Mouse (Mus musculus) hindbrain, embryonic 11.5 days (tissue): Measurements from ENCODE around the gene Krtcap2. TPM values are rescaled to one million over a fixed set of nuclear protein-coding genes. Genes with fewer than 3 reads are reported as not detected.

Source experiments
- ATAC-seq: fragments of 200-750 bp; cut with Nextera tagmentation; 2 replicates; pipeline ENCODE4 v1.8.0; 2017; ENCODE audit warnings: mild to moderate bottlenecking, moderate TSS enrichment, moderate library complexity; ENCODE audit not compliant: low FRiP score
- DNase-seq: peaks from one replicate; pipeline ENCODE4 v3.0.0-alpha.2; 2015; ENCODE audit warnings: low spot score
- H3K27ac ChIP-seq: fragments of 300-500 bp; sonication (generic); 2 replicates; pipeline ENCODE4 v1.5.1; 2014; ENCODE audit warnings: mild to moderate bottlenecking, low read depth, low read length
- H3K27me3 ChIP-seq: fragments of 300-500 bp; sonication (generic); 2 replicates; pipeline ENCODE4 v1.6.1; 2014; ENCODE audit warnings: mild to moderate bottlenecking, low read length, moderate library complexity, mixed read lengths; ENCODE audit not compliant: control insufficient read depth, insufficient read depth
- H3K36me3 ChIP-seq: fragments of 300-500 bp; sonication (generic); 2 replicates; pipeline ENCODE4 v1.6.1; 2014; ENCODE audit warnings: mild to moderate bottlenecking, low read length, moderate library complexity, mixed read lengths; ENCODE audit not compliant: control insufficient read depth, insufficient read depth
- H3K4me1 ChIP-seq: fragments of 300-500 bp; sonication (generic); replicated peaks from 2 replicates; pipeline ENCODE4 v1.6.1; 2014; ENCODE audit warnings: low read length, mixed read lengths; ENCODE audit not compliant: control insufficient read depth, insufficient read depth
- H3K4me2 ChIP-seq: fragments of 300-500 bp; sonication (generic); replicated peaks from 2 replicates; pipeline ENCODE4 v1.6.1; 2014; ENCODE audit warnings: mild to moderate bottlenecking, low read depth, low read length
- H3K4me3 ChIP-seq: fragments of 300-500 bp; sonication (generic); 2 replicates; pipeline ENCODE4 v1.5.1; 2014; ENCODE audit warnings: low read depth, low read length
- H3K9ac ChIP-seq: fragments of 300-500 bp; sonication (generic); 2 replicates; pipeline ENCODE4 v1.6.1; 2014; ENCODE audit warnings: low read depth, low read length
- H3K9me3 ChIP-seq: fragments of 300-500 bp; sonication (generic); 2 replicates; pipeline ENCODE4 v1.6.1; 2016; ENCODE audit warnings: low read length; ENCODE audit not compliant: control insufficient read depth
- WGBS: fragments of 180-500 bp; shearing (Covaris S2); extraction: QIAGEN DNeasy Blood & Tissue Kit; methylation state at CpG from one replicate; pipeline ENCODE4 v1.1.7; 2014; 5-methylcytosine and 5-hydroxymethylcytosine counted together
- polyA plus RNA-seq: library from polyadenylated mRNA; unstranded; fragments of >200 nt; fragmentation: Nextera tagmentation; extraction: Ambion mirVana; gene quantifications from 2 replicates; pipeline ENCODE4 v1.2.1, GENCODE M21; 2014

The Krtcap2 gene
- polyA plus RNA-seq, 1 experiment from 2014 or later, result 289 TPM

DNA sequence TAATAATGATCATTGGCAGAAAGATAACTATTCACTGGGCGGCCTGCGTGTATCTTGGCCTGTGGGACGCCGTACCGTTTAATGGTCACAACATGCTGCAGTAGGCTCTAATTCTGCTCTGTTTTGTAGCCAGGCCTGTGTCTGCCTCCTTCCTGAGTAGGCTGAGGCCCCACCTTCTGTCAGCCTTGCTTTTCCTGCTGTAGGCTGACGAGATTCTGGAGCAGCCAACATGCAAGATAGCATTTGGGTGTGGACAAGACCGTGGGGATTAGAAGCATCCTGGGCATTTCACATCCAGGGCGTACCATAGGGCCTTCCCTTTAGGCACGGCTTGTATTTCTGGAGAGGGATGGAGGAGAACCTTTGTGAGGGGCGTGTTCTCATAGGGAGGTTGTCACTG is 16.7 kb downstream of the Krtcap2 start:
- no peaks in the 10 kb centered on the region for H3K27me3 ChIP-seq
- H3K27ac ChIP-seq, result no peak overlapping the region
- no peaks in the 10 kb centered on the region for H3K9me3 ChIP-seq
- no peak overlapping the region for H3K4me3 ChIP-seq
- H3K4me2 ChIP-seq, result no peak overlapping the region
- H3K36me3 ChIP-seq, result no peaks in the 10 kb centered on the region
- WGBS, result 71% methylated on average over 10 of the region's 10 CpGs
- ATAC-seq (no peak), DNase-seq (no peak)
- H3K4me1 ChIP-seq, result no peaks in the 10 kb centered on the region
- H3K9ac ChIP-seq, result no peak overlapping the region

- DNase-seq, result peak; percentile 89
- Histone ChIP-seq H3K4me1 (0 out of 2 replicates have a peak, but pooled peaks cover 6% of the 10 kb centered on the region), H3K27me3 (no peaks in the 10 kb centered on the region), H3K4me3 (peak overlapping the region; percentile 70), H3K9me3 (no peaks in the 10 kb centered on the region), H3K9ac (peak overlapping the region; percentile 87), H3K36me3 (no peaks in the 10 kb centered on the region), H3K4me2 (peak overlapping the region; percentile 91), H3K27ac (peak overlapping the region; percentile 48; the same call in 1 of the 2 replicates)
- ATAC-seq, result peak; percentile 85
- under 1% methylated on average over 20 of the region's 20 CpGs for WGBS
Observed at GRCm38 (mm10) chr3:89266439-89266893, 20.7 kb downstream of the Krtcap2 start.

DNA sequence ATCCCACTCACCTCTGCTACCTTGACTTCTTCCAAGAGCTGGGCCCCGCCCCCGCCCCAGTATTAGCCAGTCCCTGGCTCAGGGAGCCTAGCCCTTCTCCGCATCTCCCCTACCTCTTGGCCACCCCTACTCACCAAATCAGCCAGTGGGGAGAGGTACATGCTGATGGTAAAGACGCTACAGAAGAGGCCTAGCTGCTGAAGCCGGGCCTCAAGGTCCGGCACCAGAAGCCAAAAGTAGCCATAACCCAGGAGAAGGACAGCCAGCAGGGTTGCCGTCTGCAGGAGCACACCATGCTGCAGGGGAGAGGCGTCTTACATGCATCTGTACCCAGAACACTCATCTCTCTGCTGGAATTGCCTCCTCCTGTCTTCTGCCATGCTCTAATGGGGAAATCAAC is 23.1 kb downstream of the Krtcap2 start:
- DNase-seq (no peak), ATAC-seq (no peak)
- 52% methylated on average over 8 of the region's 8 CpGs for WGBS
- Histone ChIP-seq H3K9me3 (no peaks in the 10 kb centered on the region), H3K36me3 (no peaks in the 10 kb centered on the region), H3K4me1 (0 out of 2 replicates have a peak, but pooled peaks cover 6% of the 10 kb centered on the region), H3K27ac (no peak overlapping the region), H3K4me3 (no peak overlapping the region), H3K4me2 (no peak overlapping the region), H3K9ac (no peak overlapping the region), H3K27me3 (no peaks in the 10 kb centered on the region)

- WGBS, result 4% methylated on average over 39 of the region's 39 CpGs
- DNase-seq (peak; percentile 72), ATAC-seq (peak; percentile 64; the same call in 1 of the 2 replicates)
- no peaks in the 10 kb centered on the region for H3K27me3 ChIP-seq
- H3K4me1 ChIP-seq, result 0 out of 2 replicates have a peak, but pooled peaks cover 6% of the 10 kb centered on the region
- peak within 1 kb of the TSS; percentile 86 for H3K4me2 ChIP-seq
- H3K9me3 ChIP-seq, result no peaks in the 10 kb centered on the region
- H3K9ac ChIP-seq, result peak within 1 kb of the TSS; percentile 90
- H3K27ac ChIP-seq, result peak within 1 kb of the TSS; percentile 47; the same call in 1 of the 2 replicates
- peak within 1 kb of the TSS; percentile 49 for H3K4me3 ChIP-seq
- no peaks in the 10 kb centered on the region for H3K36me3 ChIP-seq
Observed at GRCm38 (mm10) chr3:89270051-89270755, 24.4 kb downstream of the Krtcap2 start, which contains the start of gene Slc50a1. Gene Slc50a1 (minus strand): TSS chr3:89270570.

- Histone ChIP-seq H3K27ac (no peak overlapping the region), H3K4me3 (no peak overlapping the region), H3K36me3 (no peaks in the 10 kb centered on the region), H3K9ac (peak overlapping the region; percentile 90), H3K4me1 (0 out of 2 replicates have a peak, but pooled peaks cover 6% of the 10 kb centered on the region), H3K9me3 (no peaks in the 10 kb centered on the region), H3K27me3 (no peaks in the 10 kb centered on the region), H3K4me2 (peak overlapping the region; percentile 86)
- 72% methylated on average over 6 of the region's 6 CpGs for WGBS
- DNase-seq (no peak), ATAC-seq (no peak)
Observed at GRCm38 (mm10) chr3:89270891-89271290, 25.1 kb downstream of the Krtcap2 start.

GRCm38 (mm10) chr3:89271760-89272159 is 26.0 kb downstream of the Krtcap2 start:
- Histone ChIP-seq H3K9me3 (no peaks in the 10 kb centered on the region), H3K4me2 (no peak overlapping the region), H3K27me3 (no peaks in the 10 kb centered on the region), H3K36me3 (no peaks in the 10 kb centered on the region), H3K4me3 (no peak overlapping the region), H3K9ac (no peak overlapping the region), H3K27ac (no peak overlapping the region), H3K4me1 (0 out of 2 replicates have a peak, but pooled peaks cover 6% of the 10 kb centered on the region)
- ATAC-seq, result no peak
- 72% methylated on average over 6 of the region's 6 CpGs for WGBS
- DNase-seq, result no peak

DNA sequence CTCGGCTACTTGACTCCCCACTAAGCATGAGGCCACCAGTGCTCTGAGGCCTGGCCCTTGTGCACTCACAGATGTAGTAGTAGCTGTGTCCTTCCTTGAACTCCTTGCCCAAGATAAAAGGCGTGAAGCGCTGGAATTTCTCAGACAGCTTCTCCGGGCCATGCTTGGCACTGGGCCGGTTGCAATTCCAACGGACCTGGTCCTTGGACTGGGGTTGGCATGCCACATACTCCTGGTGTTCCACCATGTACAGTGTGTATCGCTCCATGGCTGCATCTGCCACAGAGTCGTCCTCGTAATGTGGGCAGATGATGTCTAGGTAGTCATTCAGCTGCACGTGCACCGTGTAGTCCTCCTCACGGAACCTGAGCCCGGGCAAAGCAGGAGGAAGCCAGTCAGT is 30.3 kb downstream of the Krtcap2 start:
- Histone ChIP-seq H3K4me2 (no peak overlapping the region), H3K27me3 (peaks cover 30% of the 10 kb centered on the region), H3K9me3 (no peaks in the 10 kb centered on the region), H3K36me3 (no peaks in the 10 kb centered on the region), H3K9ac (no peak overlapping the region), H3K27ac (no peak overlapping the region), H3K4me3 (no peak overlapping the region), H3K4me1 (peaks cover 11% of the 10 kb centered on the region)
- ATAC-seq, result no peak
- 93% methylated on average over 13 of the region's 13 CpGs for WGBS
- DNase-seq, result no peak

DNA sequence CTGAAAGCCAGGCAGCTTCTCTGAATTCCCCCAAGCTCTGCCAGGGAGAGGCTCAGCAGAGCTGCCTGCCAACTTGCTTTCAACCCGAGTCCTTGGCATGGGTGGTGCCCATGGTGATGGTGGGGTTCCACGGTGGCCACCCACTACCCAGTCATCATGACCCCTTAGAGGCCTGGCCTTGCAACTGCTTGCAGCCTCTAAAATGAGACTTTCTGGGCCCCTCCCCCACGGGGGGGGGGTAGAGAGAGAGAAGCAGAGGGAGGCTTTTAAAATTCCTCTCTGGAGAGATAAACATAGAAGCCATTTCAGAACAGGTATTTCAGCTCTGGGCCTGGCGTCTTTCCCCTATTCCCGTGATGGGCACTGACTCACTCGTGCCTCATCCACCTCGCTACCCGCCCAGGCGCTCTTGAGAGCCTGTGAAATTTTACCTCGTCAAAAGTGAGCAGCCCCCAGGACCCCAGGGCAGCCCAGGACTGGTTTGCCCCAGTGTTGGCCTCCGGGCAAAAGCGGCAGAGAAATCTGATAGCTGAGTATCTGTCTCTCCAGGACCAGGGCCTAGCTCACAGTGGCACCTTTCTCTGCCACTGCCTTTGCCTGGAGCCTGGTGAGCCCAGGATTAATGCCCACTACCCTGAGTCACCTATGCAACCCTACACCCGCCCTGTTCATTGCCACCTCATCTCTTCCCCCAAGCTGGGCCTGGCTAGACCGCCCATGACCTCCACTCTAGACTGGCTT is 31.7 kb downstream of the Krtcap2 start:
- Histone ChIP-seq H3K4me1 (peaks cover 13% of the 10 kb centered on the region), H3K4me3 (no peak overlapping the region), H3K36me3 (no peaks in the 10 kb centered on the region), H3K27ac (no peak overlapping the region), H3K9me3 (no peaks in the 10 kb centered on the region), H3K9ac (no peak overlapping the region), H3K4me2 (no peak overlapping the region; the same call in 1 of the 2 replicates), H3K27me3 (peaks cover 38% of the 10 kb centered on the region)
- 53% methylated on average over 14 of the region's 14 CpGs for WGBS
- ATAC-seq (no peak), DNase-seq (no peak)
